Mouse (Mus musculus) limb, embryonic 10.5 days (tissue): ENCODE measurements around the gene Cyp4f17. TPM values are rescaled to one million over a fixed set of nuclear protein-coding genes. Genes with fewer than 3 reads are reported as not detected.
A peak's percentile ranks its signal among the peaks of the same experiment; 100 is the strongest.
"Not testable (repeated sequence)": the region's sequence is repeated elsewhere in the genome, so short reads cannot be mapped to it uniquely, and the experiment has no call there.

Experiments used
- DNase-seq: peaks from one replicate; pipeline ENCODE4 v3.0.0-alpha.2; 2017; ENCODE audit warnings: low spot score
- H3K27ac ChIP-seq: fragments of 300-500 bp; sonication (generic); 2 replicates; pipeline ENCODE4 v1.5.1; 2016; ENCODE audit warnings: mild to moderate bottlenecking
- H3K27me3 ChIP-seq: fragments of 300-500 bp; sonication (generic); 2 replicates; pipeline ENCODE4 v1.6.1; 2016; ENCODE audit warnings: low read depth, mild to moderate bottlenecking; ENCODE audit not compliant: poor library complexity, severe bottlenecking
- H3K36me3 ChIP-seq: fragments of 300-500 bp; sonication (generic); 2 replicates; pipeline ENCODE4 v1.6.1; 2016; ENCODE audit warnings: mild to moderate bottlenecking, moderate library complexity
- H3K4me1 ChIP-seq: fragments of 300-500 bp; sonication (generic); 2 replicates; pipeline ENCODE4 v1.6.1; 2016
- H3K4me3 ChIP-seq: fragments of 300-500 bp; sonication (generic); 2 replicates; pipeline ENCODE4 v1.5.1; 2016; ENCODE audit warnings: mild to moderate bottlenecking, moderate library complexity
- H3K9me3 ChIP-seq: fragments of 300-500 bp; sonication (generic); replicated peaks from 2 replicates; pipeline ENCODE4 v1.6.1; 2016; ENCODE audit warnings: mild to moderate bottlenecking
- WGBS: fragments of 180-500 bp; shearing (Covaris S2); methylation state at CpG from one replicate; pipeline ENCODE4 v1.1.7; 2016; 5-methylcytosine and 5-hydroxymethylcytosine counted together
- polyA plus RNA-seq: library from polyadenylated mRNA; unstranded; fragments of >200 nt; fragmentation: Nextera tagmentation; extraction: Ambion mirVana; gene quantifications from 2 replicates; pipeline ENCODE4 v1.2.1, GENCODE M21; 2016

The Cyp4f17 gene
- polyA plus RNA-seq, 1 experiment from 2014 or later: 9.2 TPM

- H3K27me3 ChIP-seq: no peaks in the 10 kb centered on the region
- H3K9me3 ChIP-seq: no peaks in the 10 kb centered on the region
- DNase-seq: no peak
- peaks cover 12% of the 10 kb centered on the region for H3K4me1 ChIP-seq
- H3K27ac ChIP-seq: no peak overlapping the region
- H3K36me3 ChIP-seq: no peaks in the 10 kb centered on the region
- H3K4me3 ChIP-seq: no peak overlapping the region
- 86% methylated on average over 6 of the region's 6 CpGs for WGBS
Observed at GRCm38 (mm10) chr17:32534068-32534467, 28.2 kb downstream of the Cyp4f17 start.

- H3K4me3 ChIP-seq: peak within 1 kb of the TSS; percentile 52
- not testable (repeated sequence) for H3K27me3 ChIP-seq, H3K9me3 ChIP-seq, H3K36me3 ChIP-seq
- peak within 1 kb of the TSS; percentile 66; the same call in 1 of the 2 replicates for H3K27ac ChIP-seq
- H3K4me1 ChIP-seq: peaks cover 12% of the 10 kb centered on the region
- 10% methylated on average over 5 of the region's 5 CpGs for WGBS
- peak; percentile 79 for DNase-seq
Observed at GRCm38 (mm10) chr17:32536051-32536866, 30.4 kb downstream of the Cyp4f17 start, which contains the start of gene Cyp4f16. Gene Cyp4f16, plus strand, starts transcription at chr17:32536558.

- Histone ChIP-seq H3K9me3 (no peaks in the 10 kb centered on the region), H3K4me1 (peaks cover 12% of the 10 kb centered on the region), H3K27ac (peak overlapping the region; percentile 66; the same call in 1 of the 2 replicates), H3K4me3 (peak overlapping the region; percentile 52), H3K36me3 (0 out of 2 replicates have a peak, but pooled peaks cover 2% of the 10 kb centered on the region), H3K27me3 (no peaks in the 10 kb centered on the region)
- no peak for DNase-seq
- 76% methylated on average over 5 of the region's 5 CpGs for WGBS
Observed at GRCm38 (mm10) chr17:32536867-32537250, 31.0 kb downstream of the Cyp4f17 start.

- not testable (repeated sequence) for DNase-seq, H3K4me1 ChIP-seq, H3K27me3 ChIP-seq, H3K4me3 ChIP-seq, H3K27ac ChIP-seq, H3K9me3 ChIP-seq
- H3K36me3 ChIP-seq: peaks cover 19% of the 10 kb centered on the region
- 90% methylated on average over 5 of the region's 5 CpGs for WGBS
Observed at GRCm38 (mm10) chr17:32544792-32545191, 38.9 kb downstream of the Cyp4f17 start.

- not testable (repeated sequence) for H3K9me3 ChIP-seq, H3K36me3 ChIP-seq, H3K4me1 ChIP-seq, DNase-seq, H3K27ac ChIP-seq, H3K27me3 ChIP-seq, H3K4me3 ChIP-seq
- WGBS: 85% methylated on average over 3 of the region's 3 CpGs
Observed at GRCm38 (mm10) chr17:32550377-32550776, 44.5 kb downstream of the Cyp4f17 start.

GRCm38 (mm10) chr17:32550900-32551770 is 45.3 kb downstream of the Cyp4f17 start:
- H3K9me3 ChIP-seq: no peaks in the 10 kb centered on the region
- 14% methylated on average over 20 of the region's 20 CpGs for WGBS
- peak; percentile 79 for DNase-seq
- no peaks in the 10 kb centered on the region for H3K36me3 ChIP-seq
- no peaks in the 10 kb centered on the region for H3K27me3 ChIP-seq
- peaks cover 8% of the 10 kb centered on the region for H3K4me1 ChIP-seq
- no peak overlapping the region for H3K27ac ChIP-seq
- peak overlapping the region; percentile 32 for H3K4me3 ChIP-seq

GRCm38 (mm10) chr17:32553016-32553415 is 47.2 kb downstream of the Cyp4f17 start:
- not testable (repeated sequence) for H3K9me3 ChIP-seq
- WGBS: 59% methylated on average over 1 of the region's 1 CpGs

DNA sequence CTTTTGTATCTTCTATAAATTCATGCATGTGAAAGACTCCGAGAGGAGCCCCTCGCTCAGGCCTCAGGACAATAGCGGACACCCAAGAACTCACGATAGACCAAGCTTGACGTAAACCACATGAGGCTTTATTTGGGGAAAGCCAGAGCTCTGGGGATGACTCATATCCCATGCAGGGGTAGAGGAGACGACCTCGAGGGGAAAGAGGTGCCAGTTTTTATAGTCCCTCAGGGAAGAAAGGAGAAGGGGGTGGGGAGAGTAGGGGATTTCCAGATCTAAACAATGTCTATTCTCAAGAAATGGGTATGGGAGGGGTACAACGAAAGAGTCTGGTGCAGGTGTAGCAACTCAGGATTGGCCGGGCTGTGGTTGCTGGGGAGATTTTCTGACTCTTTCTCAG is 48.5 kb downstream of the Cyp4f17 start:
- not testable (repeated sequence) for DNase-seq, H3K27ac ChIP-seq, H3K9me3 ChIP-seq, H3K36me3 ChIP-seq, H3K4me3 ChIP-seq, H3K4me1 ChIP-seq, H3K27me3 ChIP-seq
- 87% methylated on average over 9 of the region's 9 CpGs for WGBS

More at GRCm38 (mm10) chr17:32553016-32553415, 47.2 kb downstream of the Cyp4f17 start:
- not testable (repeated sequence) for H3K4me1 ChIP-seq, H3K4me3 ChIP-seq, H3K27me3 ChIP-seq, H3K27ac ChIP-seq, DNase-seq, H3K36me3 ChIP-seq

- WGBS: 92% methylated on average over 2 of the region's 2 CpGs
- H3K9me3 ChIP-seq, DNase-seq, H3K4me3 ChIP-seq, H3K27ac ChIP-seq, H3K27me3 ChIP-seq, H3K4me1 ChIP-seq, H3K36me3 ChIP-seq: not testable (repeated sequence)
Observed at GRCm38 (mm10) chr17:32563301-32563700, 57.5 kb downstream of the Cyp4f17 start.

- not testable (repeated sequence) for H3K9me3 ChIP-seq, H3K4me1 ChIP-seq, DNase-seq, H3K36me3 ChIP-seq, H3K4me3 ChIP-seq, H3K27ac ChIP-seq, H3K27me3 ChIP-seq
- 72% methylated on average over 2 of the region's 2 CpGs for WGBS
Observed at GRCm38 (mm10) chr17:32573286-32573685, 67.4 kb downstream of the Cyp4f17 start.

- Histone ChIP-seq H3K9me3 (no peaks in the 10 kb centered on the region), H3K4me3 (no peak overlapping the region), H3K27me3 (no peaks in the 10 kb centered on the region), H3K36me3 (no peaks in the 10 kb centered on the region), H3K4me1 (peaks cover 11% of the 10 kb centered on the region), H3K27ac (no peak overlapping the region)
- 57% methylated on average over 7 of the region's 7 CpGs for WGBS
- DNase-seq: no peak
Observed at GRCm38 (mm10) chr17:32577496-32578186, 71.8 kb downstream of the Cyp4f17 start.
